Mouse (Mus musculus): ENCODE results near the gene Zfp976. TPM values are rescaled to one million over a fixed set of nuclear protein-coding genes. Genes with fewer than 3 reads are reported as not detected.
"Not testable (repeated sequence)": the region's sequence is repeated elsewhere in the genome, so short reads cannot be mapped to it uniquely, and the experiment has no call there.

Zfp976 gene
- polyA plus RNA-seq, 1 experiment from 2014 or later, result 2.4 TPM

- H3K4me2 ChIP-seq (ENCODE audit: low read length); H3K4me3 ChIP-seq (ENCODE audit: low read depth, low read length); H3K27me3 ChIP-seq (ENCODE audit: control insufficient read depth, insufficient read depth, low read depth, low read length); H3K27ac ChIP-seq (ENCODE audit: low read length); H3K4me1 ChIP-seq (ENCODE audit: control insufficient read depth, insufficient read depth, low read length); H3K9ac ChIP-seq (ENCODE audit: low read depth, low read length); H3K36me3 ChIP-seq (ENCODE audit: control insufficient read depth, insufficient read depth, low read length); ATAC-seq: not testable (repeated sequence)
- peaks cover 25% of the 10 kb centered on the region for H3K9me3 ChIP-seq (replicated peaks; ENCODE audit: control insufficient read depth, low read length, poor library complexity, severe bottlenecking)
Observed at GRCm38 (mm10) chr7:42591311-42591710, 51.1 kb downstream of the Zfp976 start.

GRCm38 (mm10) chr7:42578488-42578887 lies 63.9 kb downstream of the Zfp976 start, which contains the start of gene Gm21028:
Gene Gm21028 (minus strand): TSS chr7:42578588.
- 92% methylated on average over 5 of the region's 5 CpGs for WGBS
- H3K4me1 ChIP-seq (ENCODE audit: control insufficient read depth, insufficient read depth, low read length), result no peaks in the 10 kb centered on the region
- peaks cover 4% of the 10 kb centered on the region; the same call in 1 of the 2 replicates for H3K36me3 ChIP-seq (ENCODE audit: control insufficient read depth, insufficient read depth, low read length)
- peaks cover 41% of the 10 kb centered on the region for H3K9me3 ChIP-seq (replicated peaks; ENCODE audit: control insufficient read depth, low read length, poor library complexity, severe bottlenecking)
- H3K27ac ChIP-seq (ENCODE audit: low read length), result no peak within 1 kb of the TSS
- no peak for ATAC-seq
- no peak within 1 kb of the TSS for H3K4me3 ChIP-seq (ENCODE audit: low read depth, low read length)
- H3K4me2 ChIP-seq (ENCODE audit: low read length), result no peak within 1 kb of the TSS
- no peak within 1 kb of the TSS for H3K9ac ChIP-seq (ENCODE audit: low read depth, low read length)
- no peaks in the 10 kb centered on the region for H3K27me3 ChIP-seq (ENCODE audit: control insufficient read depth, insufficient read depth, low read depth, low read length)

Small RNA genes lying within 50 kb of the gene (microRNA-seq; reads per million reads assigned to microRNA genes)
- not detected for gene Gm24938

Other genes starting within 250 kb of the Zfp976 start
- not detected in 2 replicates for gene 4933421I07Rik, start 194.5 kb downstream of the Zfp976 start, polyA plus RNA-seq (2015; fragmentation: Nextera tagmentation; extraction: Ambion mirVana)
- 16.0 and 17.4 TPM in 2 replicates for gene Zfp141, start 136.8 kb downstream of the Zfp976 start, polyA plus RNA-seq (2015; fragmentation: Nextera tagmentation; extraction: Ambion mirVana)
- gene Gm21028, start 64.0 kb downstream of the Zfp976 start, polyA plus RNA-seq (2015; fragmentation: Nextera tagmentation; extraction: Ambion mirVana), result not detected in 2 replicates
- gene Zfp977, start 50.0 kb downstream of the Zfp976 start, polyA plus RNA-seq (2015; fragmentation: Nextera tagmentation; extraction: Ambion mirVana), result 2.1 and 2.3 TPM in 2 replicates
- 8.1 and 8.4 TPM in 2 replicates for gene Zfp975, start 50.2 kb upstream of the Zfp976 start, polyA plus RNA-seq (2015; fragmentation: Nextera tagmentation; extraction: Ambion mirVana)
- 0.05 TPM in 1 of 2 replicates, not detected in the other for gene Gm17067, start 84.4 kb upstream of the Zfp976 start, polyA plus RNA-seq (2015; fragmentation: Nextera tagmentation; extraction: Ambion mirVana)
- not detected in 2 replicates for gene Vmn2r62, start 150.9 kb upstream of the Zfp976 start, polyA plus RNA-seq (2015; fragmentation: Nextera tagmentation; extraction: Ambion mirVana)
- gene Gm2381, start 224.6 kb upstream of the Zfp976 start, polyA plus RNA-seq (2015; fragmentation: Nextera tagmentation; extraction: Ambion mirVana), result not detected in 2 replicates

Data from midbrain, embryonic 16.5 days (tissue).